Mouse (Mus musculus) stomach, embryonic 16.5 days (tissue): ENCODE measurements at regions not wholly inside any gene's neighbourhood (a gene's known extent, or its start where the extent isn't known, plus 50 kb on each side); places are given as distances from the start of the nearest gene placed in this dataset.
A peak's percentile ranks its signal among the peaks of the same experiment; 100 is the strongest.

ENCODE experiments used
- ATAC-seq: fragments of 200-750 bp; cut with Nextera tagmentation; 2 replicates; pipeline ENCODE4 v1.8.0; 2017; ENCODE audit warnings: moderate number of reproducible peaks, moderate TSS enrichment; ENCODE audit not compliant: insufficient read depth, low FRiP score
- H3K27ac ChIP-seq: fragments of 300-500 bp; sonication (generic); 2 replicates; pipeline ENCODE4 v1.5.1; 2014; ENCODE audit warnings: low read length
- H3K27me3 ChIP-seq: fragments of 300-500 bp; sonication (generic); 2 replicates; pipeline ENCODE4 v1.6.1; 2014; ENCODE audit warnings: low read length, control low read depth, mixed read lengths; ENCODE audit not compliant: control insufficient read depth, insufficient read depth
- H3K36me3 ChIP-seq: fragments of 300-500 bp; sonication (generic); 2 replicates; pipeline ENCODE4 v1.6.1; 2014; ENCODE audit warnings: low read length; ENCODE audit not compliant: control insufficient read depth, insufficient read depth
- H3K4me1 ChIP-seq: fragments of 300-500 bp; sonication (generic); 2 replicates; pipeline ENCODE4 v1.6.1; 2014; ENCODE audit warnings: low read length, control low read depth, mixed read lengths; ENCODE audit not compliant: control insufficient read depth, insufficient read depth
- H3K4me2 ChIP-seq: fragments of 300-500 bp; sonication (generic); 2 replicates; pipeline ENCODE4 v1.6.1; 2014; ENCODE audit warnings: low read depth, low read length, mixed read lengths
- H3K4me3 ChIP-seq: fragments of 300-500 bp; sonication (generic); replicated peaks from 2 replicates; pipeline ENCODE4 v1.5.1; 2014; ENCODE audit warnings: mild to moderate bottlenecking, low read length
- H3K9ac ChIP-seq: fragments of 300-500 bp; sonication (generic); 2 replicates; pipeline ENCODE4 v1.6.1; 2014; ENCODE audit warnings: low read length
- H3K9me3 ChIP-seq: fragments of 300-500 bp; sonication (generic); replicated peaks from 2 replicates; pipeline ENCODE4 v1.6.1; 2016; ENCODE audit warnings: low read length, control low read depth; ENCODE audit not compliant: control insufficient read depth
- WGBS: fragments of 180-500 bp; shearing (Covaris S2); extraction: QIAGEN DNeasy Blood & Tissue Kit; methylation state at CpG from one replicate; pipeline ENCODE4 v1.1.7; 2014; 5-methylcytosine and 5-hydroxymethylcytosine counted together

DNA sequence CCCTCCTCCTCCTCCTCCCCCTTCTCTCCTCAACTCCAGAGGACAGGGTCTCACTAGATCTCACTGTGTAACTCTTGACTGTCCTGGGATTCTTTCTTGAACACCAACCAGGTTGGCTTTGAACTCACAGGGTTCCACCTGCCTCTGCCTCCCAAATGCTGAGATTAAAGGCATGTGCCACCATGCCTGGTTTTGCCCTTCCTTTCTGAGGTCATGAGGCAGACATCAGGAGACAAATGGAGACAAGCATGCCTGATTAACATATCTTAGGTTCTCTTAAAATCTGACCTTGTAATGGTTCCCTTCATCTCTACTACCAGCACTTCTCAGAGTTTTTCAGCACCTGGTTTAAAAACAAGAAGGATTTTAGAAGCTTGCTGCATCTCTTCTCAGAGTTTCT, 143.5 kb downstream of the Gm10260 start:
- Histone ChIP-seq H3K4me1 (peaks cover 16% of the 10 kb centered on the region), H3K4me3 (no peak overlapping the region), H3K9ac (no peak overlapping the region), H3K4me2 (no peak overlapping the region), H3K27me3 (no peaks in the 10 kb centered on the region), H3K27ac (peak overlapping the region; percentile 77), H3K9me3 (no peaks in the 10 kb centered on the region), H3K36me3 (no peaks in the 10 kb centered on the region)
- ATAC-seq: no peak

GRCm38 (mm10) chr13:97607221-97607723, 153.2 kb downstream of the Gm10260 start:
- Histone ChIP-seq H3K4me1 (no peaks in the 10 kb centered on the region), H3K9ac (no peak overlapping the region), H3K4me2 (no peak overlapping the region), H3K4me3 (no peak overlapping the region), H3K36me3 (no peaks in the 10 kb centered on the region), H3K27ac (no peak overlapping the region), H3K27me3 (no peaks in the 10 kb centered on the region), H3K9me3 (no peaks in the 10 kb centered on the region)
- no peak for ATAC-seq
- 34% methylated on average over 11 of the region's 11 CpGs for WGBS

- Histone ChIP-seq H3K4me2 (no peak overlapping the region), H3K9ac (no peak overlapping the region), H3K4me3 (no peak overlapping the region), H3K27ac (no peak overlapping the region), H3K4me1 (no peaks in the 10 kb centered on the region), H3K27me3 (no peaks in the 10 kb centered on the region), H3K36me3 (no peaks in the 10 kb centered on the region), H3K9me3 (no peaks in the 10 kb centered on the region)
- WGBS: 75% methylated on average over 3 of the region's 3 CpGs
- no peak for ATAC-seq
Measured at GRCm38 (mm10) chr13:97604451-97604850, 156.0 kb downstream of the Gm10260 start.

GRCm38 (mm10) chr13:97601135-97601730, 159.2 kb downstream of the Gm10260 start:
- no peak overlapping the region for H3K4me3 ChIP-seq
- H3K4me2 ChIP-seq: no peak overlapping the region
- ATAC-seq: no peak
- no peak overlapping the region for H3K9ac ChIP-seq
- H3K36me3 ChIP-seq: no peaks in the 10 kb centered on the region
- H3K9me3 ChIP-seq: peaks cover 3% of the 10 kb centered on the region; the same call in 1 of the 2 replicates
- no peak overlapping the region for H3K27ac ChIP-seq
- no peaks in the 10 kb centered on the region for H3K4me1 ChIP-seq
- H3K27me3 ChIP-seq: no peaks in the 10 kb centered on the region
- WGBS: 85% methylated on average over 7 of the region's 7 CpGs

GRCm38 (mm10) chr13:97600136-97600535, 160.3 kb downstream of the Gm10260 start:
- no peaks in the 10 kb centered on the region for H3K36me3 ChIP-seq
- peaks cover 3% of the 10 kb centered on the region; the same call in 1 of the 2 replicates for H3K9me3 ChIP-seq
- H3K4me1 ChIP-seq: no peaks in the 10 kb centered on the region
- no peak overlapping the region for H3K27ac ChIP-seq
- no peak for ATAC-seq
- no peak overlapping the region for H3K4me3 ChIP-seq
- WGBS: 85% methylated on average over 7 of the region's 7 CpGs
- no peak overlapping the region for H3K4me2 ChIP-seq
- no peak overlapping the region for H3K9ac ChIP-seq
- H3K27me3 ChIP-seq: no peaks in the 10 kb centered on the region

GRCm38 (mm10) chr13:97598507-97599431, 161.7 kb downstream of the Gm10260 start:
- H3K27ac ChIP-seq: no peak overlapping the region
- WGBS: 61% methylated on average over 15 of the region's 15 CpGs

DNA sequence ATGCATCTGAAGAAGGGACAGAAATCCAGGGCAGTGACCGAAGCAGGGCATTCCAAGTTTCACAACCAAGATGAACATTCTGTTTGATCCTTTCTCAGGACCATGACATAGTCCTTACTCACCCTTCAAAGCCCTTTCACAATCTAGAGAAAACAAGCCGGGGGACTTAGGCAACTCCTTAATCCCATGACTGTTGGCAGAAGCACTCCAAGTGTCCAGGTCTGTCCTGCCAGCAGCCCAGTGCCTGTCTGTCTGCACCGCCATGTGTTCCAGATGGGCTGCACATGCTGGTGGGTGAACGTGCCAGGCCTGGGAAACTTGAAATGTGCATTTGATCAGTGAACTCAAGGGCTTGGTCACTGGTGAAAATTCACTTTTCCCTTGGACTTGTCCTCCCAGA, 165.6 kb downstream of the Gm10260 start:
- Histone ChIP-seq H3K36me3 (no peaks in the 10 kb centered on the region), H3K27me3 (no peaks in the 10 kb centered on the region), H3K9ac (no peak overlapping the region), H3K4me3 (no peak overlapping the region), H3K4me1 (no peaks in the 10 kb centered on the region), H3K4me2 (no peak overlapping the region), H3K9me3 (peaks cover 6% of the 10 kb centered on the region; the same call in 1 of the 2 replicates), H3K27ac (no peak overlapping the region)
- 88% methylated on average over 4 of the region's 4 CpGs for WGBS
- no peak for ATAC-seq

More at GRCm38 (mm10) chr13:97598507-97599431, 161.7 kb downstream of the Gm10260 start:
- H3K4me3 ChIP-seq: no peak overlapping the region
- peaks cover 3% of the 10 kb centered on the region; the same call in 1 of the 2 replicates for H3K9me3 ChIP-seq
- no peaks in the 10 kb centered on the region for H3K4me1 ChIP-seq
- no peaks in the 10 kb centered on the region for H3K36me3 ChIP-seq
- H3K9ac ChIP-seq: no peak overlapping the region
- H3K27me3 ChIP-seq: no peaks in the 10 kb centered on the region
- no peak overlapping the region for H3K4me2 ChIP-seq
- ATAC-seq: peak; percentile 44; the same call in 1 of the 2 replicates

DNA sequence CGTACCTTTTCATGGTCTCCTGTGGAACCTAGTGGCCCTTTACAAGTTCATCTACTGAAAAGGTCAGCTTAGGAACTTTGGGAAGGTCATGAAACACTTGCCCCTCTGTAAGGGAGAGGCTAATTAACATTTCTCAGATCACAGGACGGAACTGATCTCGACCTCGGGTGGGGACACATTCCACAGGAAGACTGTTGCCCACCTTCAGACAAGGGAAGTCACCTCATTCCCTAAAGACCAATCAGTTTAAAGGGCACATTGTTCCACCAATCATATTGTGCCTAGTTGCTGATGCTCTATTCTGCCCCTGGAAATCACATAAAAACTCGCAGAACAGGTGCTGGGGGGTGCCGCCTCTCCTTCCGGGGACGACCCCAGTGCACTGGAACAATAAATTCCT, 170.8 kb downstream of the Gm10260 start:
- ATAC-seq: no peak
- 75% methylated on average over 8 of the region's 8 CpGs for WGBS
- H3K9me3 ChIP-seq: 0 out of 2 replicates have a peak, but pooled peaks cover 2% of the 10 kb centered on the region

GRCm38 (mm10) chr13:97588085-97588484, 172.3 kb downstream of the Gm10260 start:
- H3K4me2 ChIP-seq: no peak overlapping the region
- 0 out of 2 replicates have a peak, but pooled peaks cover under 1% of the 10 kb centered on the region for H3K9me3 ChIP-seq
- no peak overlapping the region for H3K27ac ChIP-seq
- no peak overlapping the region for H3K4me3 ChIP-seq
- no peaks in the 10 kb centered on the region for H3K36me3 ChIP-seq
- WGBS: 82% methylated on average over 1 of the region's 1 CpGs
- H3K9ac ChIP-seq: no peak overlapping the region
- no peaks in the 10 kb centered on the region for H3K4me1 ChIP-seq
- no peak for ATAC-seq
- H3K27me3 ChIP-seq: no peaks in the 10 kb centered on the region

More for the DNA sequence above, 170.8 kb downstream of the Gm10260 start:
- Histone ChIP-seq H3K9ac (no peak overlapping the region), H3K4me2 (no peak overlapping the region), H3K27me3 (no peaks in the 10 kb centered on the region), H3K4me1 (no peaks in the 10 kb centered on the region), H3K4me3 (no peak overlapping the region), H3K36me3 (no peaks in the 10 kb centered on the region), H3K27ac (no peak overlapping the region)
